Mouse (Mus musculus) ES-E14 (cell line): ENCODE data around the gene Rabgap1l. TPM values are rescaled to one million over a fixed set of nuclear protein-coding genes. Genes with fewer than 3 reads are reported as not detected.

ENCODE experiments used
- DNase-seq: peaks from one replicate; pipeline ENCODE4 v3.0.0-alpha.2; 2013; ENCODE audit warnings: low read depth, low spot score
- H3K27ac ChIP-seq: 2 replicates; pipeline ENCODE4 v1.5.1; 2012; ENCODE audit warnings: low read depth, mild to moderate bottlenecking, low read length, moderate library complexity, mixed read lengths; ENCODE audit not compliant: poor library complexity, insufficient read depth, severe bottlenecking
- H3K36me3 ChIP-seq: 2 replicates; pipeline ENCODE4 v1.6.1; 2012; ENCODE audit warnings: mild to moderate bottlenecking, low read length, moderate library complexity, mixed read lengths; ENCODE audit not compliant: control insufficient read depth, poor library complexity, insufficient read depth, severe bottlenecking
- H3K4me1 ChIP-seq, 2 experiments: fragments of 150-350 bp in 1 of 2; sonication (generic) in 1 of 2; 2 replicates each; pipeline ENCODE4 v1.6.1; 2012; ENCODE audit warnings: low read length in 2 of 2, mild to moderate bottlenecking in 1 of 2, mixed read lengths in 1 of 2; ENCODE audit not compliant: control insufficient read depth in 2 of 2, insufficient read depth in 2 of 2, poor library complexity in 1 of 2
- H3K4me3 ChIP-seq, 2 experiments: fragments of 150-350 bp in 1 of 2; sonication (generic) in 1 of 2; 2 replicates each; pipeline ENCODE4 v1.5.1; 2012; ENCODE audit warnings: low read length in 2 of 2, low read depth in 1 of 2, mild to moderate bottlenecking in 1 of 2, mixed read lengths in 1 of 2; ENCODE audit not compliant: insufficient read depth in 1 of 2, poor library complexity in 1 of 2, severe bottlenecking in 1 of 2
- H3K9ac ChIP-seq: 2 replicates; pipeline ENCODE4 v1.6.1; 2012; ENCODE audit warnings: low read depth, mild to moderate bottlenecking, low read length, mixed read lengths; ENCODE audit not compliant: poor library complexity, insufficient read depth, severe bottlenecking
- H3K9me3 ChIP-seq: fragments of 150-350 bp; sonication (generic); 2 replicates; pipeline ENCODE4 v1.6.1; 2012; ENCODE audit warnings: low read depth, mild to moderate bottlenecking, low read length; ENCODE audit not compliant: control insufficient read depth, insufficient read depth
- CHD2 ChIP-seq: IDR thresholded peaks from 2 replicates; pipeline ENCODE4 v1.6.1; 2014; ENCODE audit warnings: mild to moderate bottlenecking, low read depth, low read length, inconsistent platforms
- HCFC1 ChIP-seq: IDR thresholded peaks from 2 replicates; pipeline ENCODE4 v1.6.1; 2012; ENCODE audit warnings: low read length, inconsistent platforms, borderline replicate concordance; ENCODE audit not compliant: insufficient read depth
- MAFK ChIP-seq: IDR thresholded peaks from 2 replicates; pipeline ENCODE4 v1.6.1; 2014; ENCODE audit warnings: mild to moderate bottlenecking, low read depth, low read length, inconsistent platforms; ENCODE audit not compliant: insufficient read depth
- ZC3H11A ChIP-seq: IDR thresholded peaks from 2 replicates; pipeline ENCODE4 v1.6.1; 2012; ENCODE audit warnings: low read depth, mild to moderate bottlenecking, inconsistent platforms, low read length, borderline replicate concordance
- ZNF384 ChIP-seq: IDR thresholded peaks from 2 replicates; pipeline ENCODE4 v1.6.1; 2012; ENCODE audit warnings: low read depth, low read length, inconsistent platforms
- in situ Hi-C, 2 experiments: fragments of 600-800 bp; cut with MboI; formaldehyde crosslinking; loops; one replicate each; pipeline ENCODE4 v1.15.1; 2025; ENCODE audit warnings: low sequenced_read_pairs in 2 of 2, inconsistent platforms in 1 of 2; ENCODE audit not compliant: unreplicated experiment in 2 of 2
- total RNA-seq: library from RNA; depleted of rRNA; stranded (reverse); fragments of 300-350 nt; gene quantifications from 2 replicates; pipeline ENCODE4 v1.2.3, GENCODE M21; 2012

The Rabgap1l gene
- total RNA-seq, 1 experiment: 10.3 TPM

GRCm38 (mm10) chr1:160246844-160247243 lies 546.2 kb downstream of the Rabgap1l start:
- no peak for DNase-seq
- H3K4me3 ChIP-seq: no peak overlapping the region
- TF ChIP-seq ZC3H11A (no peak), HCFC1 (no peak)
- no peaks in the 10 kb centered on the region; a peak in 1 of 4 replicates for H3K4me1 ChIP-seq
- no peak overlapping the region for H3K9ac ChIP-seq
- no peak overlapping the region for H3K27ac ChIP-seq
- no peaks in the 10 kb centered on the region for H3K9me3 ChIP-seq
- H3K36me3 ChIP-seq: no peaks in the 10 kb centered on the region; the same call in 1 of the 2 replicates
- in situ Hi-C loops: loop anchor here in 1 of 2 experiments (10.0 kb wide), 1 partner anchor 128 kb away; no protein-coding TSS in a partner anchor

DNA sequence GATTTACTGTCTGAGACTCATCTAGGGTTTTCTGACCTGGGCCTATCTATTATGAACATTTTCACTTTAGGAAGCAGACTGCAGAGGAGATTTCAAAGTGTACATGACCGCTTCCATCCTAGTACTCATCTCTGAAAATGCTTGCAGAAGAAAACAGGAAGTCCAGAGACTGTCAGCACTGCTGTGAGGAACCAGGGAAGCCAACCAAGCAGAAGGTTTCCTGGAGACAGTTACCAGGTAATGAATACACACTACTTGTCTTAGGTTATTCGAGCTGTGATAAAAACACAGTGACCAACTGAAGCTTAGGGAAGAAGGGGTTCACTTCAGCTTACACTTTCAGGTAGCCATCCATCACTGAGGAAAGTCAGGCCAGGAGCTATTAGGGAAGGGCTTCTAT lies 547.1 kb downstream of the Rabgap1l start:
- Histone ChIP-seq H3K9ac (no peak overlapping the region), H3K36me3 (no peaks in the 10 kb centered on the region; the same call in 1 of the 2 replicates), H3K4me3 (no peak overlapping the region), H3K4me1 (no peaks in the 10 kb centered on the region; a peak in 1 of 4 replicates), H3K27ac (no peak overlapping the region), H3K9me3 (no peaks in the 10 kb centered on the region)
- in situ Hi-C loops: loop anchor here in 1 of 2 experiments (10.0 kb wide), 1 partner anchor 129 kb away; no protein-coding TSS in a partner anchor
- no peak for TF ChIP-seq ZNF384
- no peak for TF ChIP-seq ZC3H11A
- TF ChIP-seq HCFC1: no peak
- no peak for TF ChIP-seq CHD2
- no peak for DNase-seq

DNA sequence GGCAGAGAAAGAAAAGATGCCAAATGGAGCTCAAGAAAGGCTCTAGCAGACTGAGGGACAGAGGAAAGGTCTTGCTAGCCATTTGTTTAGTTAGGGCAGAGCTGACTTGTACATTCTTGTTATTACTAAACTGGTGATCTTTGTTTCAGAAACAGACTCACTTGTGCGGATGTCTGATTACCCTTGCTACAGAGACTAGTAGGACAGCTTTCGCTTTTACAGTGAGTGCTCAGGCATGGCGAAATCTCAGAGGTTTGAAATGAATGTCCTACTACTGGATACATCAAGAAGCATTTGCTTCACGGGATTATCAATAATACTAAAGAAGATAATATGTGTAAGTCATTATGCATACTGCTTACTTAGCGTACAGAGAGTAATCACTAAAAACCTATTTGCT lies 548.3 kb downstream of the Rabgap1l start:
- Histone ChIP-seq H3K4me3 (no peak overlapping the region), H3K9me3 (no peaks in the 10 kb centered on the region), H3K27ac (no peak overlapping the region), H3K36me3 (no peaks in the 10 kb centered on the region; the same call in 1 of the 2 replicates), H3K9ac (no peak overlapping the region), H3K4me1 (no peaks in the 10 kb centered on the region; a peak in 1 of 4 replicates)
- no peak for DNase-seq
- in situ Hi-C loops: loop anchor here in 1 of 2 experiments (10.0 kb wide), 1 partner anchor 130 kb away; no protein-coding TSS in a partner anchor
- TF ChIP-seq HCFC1: no peak
- no peak for TF ChIP-seq ZNF384
- TF ChIP-seq ZC3H11A: no peak
- TF ChIP-seq CHD2: no peak
- no peak for TF ChIP-seq MAFK

- no peak for TF ChIP-seq HCFC1
- no peak for TF ChIP-seq ZC3H11A
- no peak for TF ChIP-seq CHD2
- no peak for TF ChIP-seq MAFK
- no peak for TF ChIP-seq ZNF384
- Histone ChIP-seq H3K36me3 (no peaks in the 10 kb centered on the region), H3K27ac (no peak overlapping the region), H3K4me1 (no peaks in the 10 kb centered on the region; a peak in 1 of 4 replicates), H3K9me3 (no peaks in the 10 kb centered on the region), H3K9ac (no peak overlapping the region), H3K4me3 (no peak overlapping the region)
- no peak for DNase-seq
- in situ Hi-C loops: loop anchor here in 1 of 2 experiments (10.0 kb wide), 1 partner anchor 135 kb away; no protein-coding TSS in a partner anchor
Measured at GRCm38 (mm10) chr1:160240091-160240490, 552.9 kb downstream of the Rabgap1l start.
